Mouse (Mus musculus) stomach, postnatal 0 days (tissue): ENCODE measurements around the gene Plxna4.

Source experiments
- CTCF ChIP-seq: IDR thresholded peaks from 2 replicates; pipeline ENCODE4 v1.5.1; 2016; ENCODE audit warnings: antibody characterized with exemption, low read depth, mild to moderate bottlenecking, moderate library complexity
- EP300 ChIP-seq: optimal IDR thresholded peaks from 2 replicates; pipeline ENCODE3; 2016; ENCODE audit warnings: antibody characterized with exemption

DNA sequence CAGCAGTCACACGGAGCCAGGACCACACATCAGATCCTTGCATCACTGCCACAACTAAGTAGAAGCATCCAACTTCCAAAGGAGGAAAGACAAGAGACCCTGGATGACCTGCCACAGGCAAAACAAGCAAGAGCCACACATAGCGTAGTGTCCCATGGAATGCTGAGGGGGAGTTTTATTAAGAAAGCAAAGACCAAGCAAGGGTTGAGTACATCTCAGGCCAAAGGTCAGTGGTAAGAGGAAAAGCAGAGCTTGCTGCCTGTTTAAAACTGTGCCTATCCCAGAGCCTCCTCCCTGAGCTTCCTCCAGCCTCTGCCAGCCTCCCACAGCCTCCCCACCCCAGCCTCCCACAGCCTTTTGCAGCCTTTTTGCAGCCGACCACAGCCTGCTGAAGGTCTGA, 100.9 kb downstream of the Plxna4 start:
- no peak for TF ChIP-seq CTCF
- no peak for TF ChIP-seq EP300
